Mouse (Mus musculus): ENCODE data around the gene Olfml2a. TPM values are rescaled to one million over a fixed set of nuclear protein-coding genes. Genes with fewer than 3 reads are reported as not detected.
A peak's percentile ranks its signal among the peaks of the same experiment; 100 is the strongest.

The Olfml2a gene
- total and polyA plus RNA-seq, 3 experiments = 0.05 TPM; not detected in 2

GRCm38 (mm10) chr2:39003512-39003911 is 71.7 kb downstream of the Olfml2a start:
- Histone ChIP-seq H3K4me3 (ENCODE audit: low read depth, low read length) (peak overlapping the region; percentile 92), H3K9me3 (replicated peaks) (no peaks in the 10 kb centered on the region), H3K27me3 (ENCODE audit: insufficient read depth, low read length) (no peaks in the 10 kb centered on the region), H3K36me3 (replicated peaks) (peaks cover 59% of the 10 kb centered on the region), H3K4me1 (ENCODE audit: insufficient read depth, low read depth, low read length) (peaks cover 67% of the 10 kb centered on the region)
- ATAC-seq (ENCODE audit: extremely low read depth, insufficient number of reproducible peaks, low FRiP score, poor library complexity, severe bottlenecking) (no peak), DNase-seq (ENCODE audit: low spot score) (no peak)
- TF ChIP-seq GATA1 (IDR thresholded peaks at IDR 0.05; ENCODE audit: borderline replicate concordance, low read length) (no peak), TAL1 (conservative IDR thresholded peaks at IDR 0.05; ENCODE audit: low read depth, low read length) (no peak), POLR2AphosphoS5 (IDR thresholded peaks at IDR 0.05; ENCODE audit: insufficient replicate concordance, low read depth, low read length) (no peak), CTCF (IDR thresholded peaks at IDR 0.05; ENCODE audit: low read depth, low read length) (no peak), GATA2 (IDR thresholded peaks at IDR 0.05; ENCODE audit: borderline replicate concordance, low read depth, low read length) (no peak)

- H3K9me3 ChIP-seq (replicated peaks) = no peaks in the 10 kb centered on the region
- H3K4me3 ChIP-seq (ENCODE audit: low read depth, low read length) = peak overlapping the region; percentile 92
- peak; percentile 20 for DNase-seq (ENCODE audit: low spot score)
- peaks cover 55% of the 10 kb centered on the region for H3K36me3 ChIP-seq (replicated peaks)
- H3K27me3 ChIP-seq (ENCODE audit: insufficient read depth, low read length) = no peaks in the 10 kb centered on the region
- peaks cover 67% of the 10 kb centered on the region for H3K4me1 ChIP-seq (ENCODE audit: insufficient read depth, low read depth, low read length)
- no peak for ATAC-seq (ENCODE audit: extremely low read depth, insufficient number of reproducible peaks, low FRiP score, poor library complexity, severe bottlenecking)
- TF ChIP-seq POLR2AphosphoS5 (IDR thresholded peaks at IDR 0.05; ENCODE audit: insufficient replicate concordance, low read depth, low read length) (no peak), TAL1 (conservative IDR thresholded peaks at IDR 0.05; ENCODE audit: low read depth, low read length) (no peak), GATA2 (IDR thresholded peaks at IDR 0.05; ENCODE audit: borderline replicate concordance, low read depth, low read length) (no peak), CTCF (IDR thresholded peaks at IDR 0.05; ENCODE audit: low read depth, low read length) (no peak), GATA1 (IDR thresholded peaks at IDR 0.05; ENCODE audit: borderline replicate concordance, low read length) (no peak)
Measured at GRCm38 (mm10) chr2:39004372-39004771, 72.6 kb downstream of the Olfml2a start.

- Histone ChIP-seq H3K9me3 (replicated peaks) (no peaks in the 10 kb centered on the region), H3K4me3 (ENCODE audit: low read depth, low read length) (peak within 1 kb of the TSS; percentile 92), H3K27me3 (ENCODE audit: insufficient read depth, low read length) (no peaks in the 10 kb centered on the region), H3K36me3 (replicated peaks) (peaks cover 54% of the 10 kb centered on the region), H3K4me1 (ENCODE audit: insufficient read depth, low read depth, low read length) (peaks cover 67% of the 10 kb centered on the region)
- TF ChIP-seq POLR2AphosphoS5 (IDR thresholded peaks at IDR 0.05; ENCODE audit: insufficient replicate concordance, low read depth, low read length) (no peak), GATA2 (IDR thresholded peaks at IDR 0.05; ENCODE audit: borderline replicate concordance, low read depth, low read length) (no peak), GATA1 (IDR thresholded peaks at IDR 0.05; ENCODE audit: borderline replicate concordance, low read length) (no peak), CTCF (IDR thresholded peaks at IDR 0.05; ENCODE audit: low read depth, low read length) (no peak), TAL1 (conservative IDR thresholded peaks at IDR 0.05; ENCODE audit: low read depth, low read length) (no peak)
- DNase-seq (ENCODE audit: low spot score) (peak; percentile 97), ATAC-seq (ENCODE audit: extremely low read depth, insufficient number of reproducible peaks, low FRiP score, poor library complexity, severe bottlenecking) (peak; percentile 70)
Measured at GRCm38 (mm10) chr2:39004880-39005435, 73.2 kb downstream of the Olfml2a start, which contains the start of gene Arpc5l. Gene Arpc5l (plus strand): TSS chr2:39005348.

GRCm38 (mm10) chr2:39005574-39006079 is 73.8 kb downstream of the Olfml2a start, which contains the start of gene Rpl35:
Gene Rpl35 (minus strand): TSS chr2:39005624.
- Histone ChIP-seq H3K4me3 (ENCODE audit: low read depth, low read length) (peak within 1 kb of the TSS; percentile 92), H3K36me3 (replicated peaks) (peaks cover 53% of the 10 kb centered on the region), H3K27me3 (ENCODE audit: insufficient read depth, low read length) (no peaks in the 10 kb centered on the region), H3K9me3 (replicated peaks) (no peaks in the 10 kb centered on the region), H3K4me1 (ENCODE audit: insufficient read depth, low read depth, low read length) (peaks cover 64% of the 10 kb centered on the region)
- DNase-seq (ENCODE audit: low spot score) = no peak
- TF ChIP-seq TAL1 (conservative IDR thresholded peaks at IDR 0.05; ENCODE audit: low read depth, low read length) (no peak), GATA2 (IDR thresholded peaks at IDR 0.05; ENCODE audit: borderline replicate concordance, low read depth, low read length) (no peak), POLR2AphosphoS5 (IDR thresholded peaks at IDR 0.05; ENCODE audit: insufficient replicate concordance, low read depth, low read length) (no peak), GATA1 (IDR thresholded peaks at IDR 0.05; ENCODE audit: borderline replicate concordance, low read length) (no peak), CTCF (IDR thresholded peaks at IDR 0.05; ENCODE audit: low read depth, low read length) (no peak)
- no peak for ATAC-seq (ENCODE audit: extremely low read depth, insufficient number of reproducible peaks, low FRiP score, poor library complexity, severe bottlenecking)

- Histone ChIP-seq H3K27me3 (ENCODE audit: insufficient read depth, low read length) (no peaks in the 10 kb centered on the region), H3K36me3 (replicated peaks) (peaks cover 53% of the 10 kb centered on the region), H3K4me1 (ENCODE audit: insufficient read depth, low read depth, low read length) (peaks cover 63% of the 10 kb centered on the region), H3K9me3 (replicated peaks) (no peaks in the 10 kb centered on the region), H3K4me3 (ENCODE audit: low read depth, low read length) (peak overlapping the region; percentile 92)
- ATAC-seq (ENCODE audit: extremely low read depth, insufficient number of reproducible peaks, low FRiP score, poor library complexity, severe bottlenecking) = no peak
- no peak for DNase-seq (ENCODE audit: low spot score)
- TF ChIP-seq GATA2 (IDR thresholded peaks at IDR 0.05; ENCODE audit: borderline replicate concordance, low read depth, low read length) (no peak), CTCF (IDR thresholded peaks at IDR 0.05; ENCODE audit: low read depth, low read length) (no peak), GATA1 (IDR thresholded peaks at IDR 0.05; ENCODE audit: borderline replicate concordance, low read length) (no peak), TAL1 (conservative IDR thresholded peaks at IDR 0.05; ENCODE audit: low read depth, low read length) (no peak), POLR2AphosphoS5 (IDR thresholded peaks at IDR 0.05; ENCODE audit: insufficient replicate concordance, low read depth, low read length) (no peak)
Measured at GRCm38 (mm10) chr2:39006149-39006730, 74.5 kb downstream of the Olfml2a start.

GRCm38 (mm10) chr2:39007865-39008264 is 76.1 kb downstream of the Olfml2a start:
- H3K27me3 ChIP-seq (ENCODE audit: insufficient read depth, low read length) = no peaks in the 10 kb centered on the region
- TF ChIP-seq POLR2AphosphoS5 (IDR thresholded peaks at IDR 0.05; ENCODE audit: insufficient replicate concordance, low read depth, low read length) (no peak), CTCF (IDR thresholded peaks at IDR 0.05; ENCODE audit: low read depth, low read length) (no peak), GATA1 (IDR thresholded peaks at IDR 0.05; ENCODE audit: borderline replicate concordance, low read length) (no peak), TAL1 (conservative IDR thresholded peaks at IDR 0.05; ENCODE audit: low read depth, low read length) (no peak), GATA2 (IDR thresholded peaks at IDR 0.05; ENCODE audit: borderline replicate concordance, low read depth, low read length) (no peak)
- ATAC-seq (ENCODE audit: extremely low read depth, insufficient number of reproducible peaks, low FRiP score, poor library complexity, severe bottlenecking) (peak; percentile 62), DNase-seq (ENCODE audit: low spot score) (peak; percentile 94)
- peaks cover 53% of the 10 kb centered on the region for H3K4me1 ChIP-seq (ENCODE audit: insufficient read depth, low read depth, low read length)
- peaks cover 53% of the 10 kb centered on the region for H3K36me3 ChIP-seq (replicated peaks)
- H3K4me3 ChIP-seq (ENCODE audit: low read depth, low read length) = peak overlapping the region; percentile 93
- H3K9me3 ChIP-seq (replicated peaks) = no peaks in the 10 kb centered on the region

Measured in G1E (cell line).